Mouse (Mus musculus) liver, embryonic 14.5 days (tissue): ENCODE measurements around the gene Jup. TPM values are rescaled to one million over a fixed set of nuclear protein-coding genes. Genes with fewer than 3 reads are reported as not detected.

ENCODE experiments used
- ATAC-seq: fragments of 200-750 bp; cut with Nextera tagmentation; 2 replicates; pipeline ENCODE4 v1.8.0; 2017; ENCODE audit warnings: moderate number of reproducible peaks, mild to moderate bottlenecking, moderate library complexity; ENCODE audit not compliant: insufficient read depth
- DNase-seq, 3 experiments: peaks; one replicate each; pipeline ENCODE4 v3.0.0-alpha.2; 2012 to 2013; ENCODE audit warnings: low read depth in 3 of 3, low spot score in 3 of 3
- H3K27ac ChIP-seq: fragments of 300-500 bp; sonication (generic); 2 replicates; pipeline ENCODE4 v1.5.1; 2014; ENCODE audit warnings: moderate library complexity, mild to moderate bottlenecking, control low read depth, inconsistent platforms
- H3K27me3 ChIP-seq: fragments of 300-500 bp; sonication (generic); 2 replicates; pipeline ENCODE4 v1.6.1; 2014; ENCODE audit warnings: mild to moderate bottlenecking, low read length, moderate library complexity; ENCODE audit not compliant: control insufficient read depth, insufficient read depth
- H3K36me3 ChIP-seq: fragments of 300-500 bp; sonication (generic); replicated peaks from 2 replicates; pipeline ENCODE4 v1.6.1; 2014; ENCODE audit warnings: low read depth; ENCODE audit not compliant: control insufficient read depth, insufficient read depth
- H3K4me1 ChIP-seq, 2 experiments: fragments of 200-500 bp in 1 of 2; fragments of 300-500 bp in 1 of 2; sonication (generic) in 1 of 2; replicated peaks; 2 replicates each; pipeline ENCODE4 v1.6.1; 2012 to 2014; ENCODE audit warnings: antibody characterized with exemption in 1 of 2, inconsistent platforms in 1 of 2, low read length in 1 of 2; ENCODE audit not compliant: control insufficient read depth in 2 of 2, insufficient read depth in 2 of 2
- H3K4me2 ChIP-seq: fragments of 300-500 bp; sonication (generic); 2 replicates; pipeline ENCODE4 v1.6.1; 2014; ENCODE audit warnings: low read depth, mild to moderate bottlenecking, control low read depth, moderate library complexity
- H3K4me3 ChIP-seq, 2 experiments: fragments of 200-500 bp in 1 of 2; fragments of 300-500 bp in 1 of 2; sonication (generic) in 1 of 2; 2 replicates each; pipeline ENCODE4 v1.5.1; 2012 to 2014; ENCODE audit warnings: low read depth in 2 of 2, low read length in 2 of 2, mild to moderate bottlenecking in 2 of 2, control low read depth in 1 of 2, inconsistent platforms in 1 of 2, moderate library complexity in 1 of 2; ENCODE audit not compliant: insufficient read depth in 1 of 2
- H3K9ac ChIP-seq: fragments of 300-500 bp; sonication (generic); replicated peaks from 2 replicates; pipeline ENCODE4 v1.6.1; 2014; ENCODE audit warnings: mild to moderate bottlenecking, control low read depth, moderate library complexity
- H3K9me3 ChIP-seq: fragments of 300-500 bp; sonication (generic); 2 replicates; pipeline ENCODE4 v1.6.1; 2016; ENCODE audit warnings: low read length, mixed read lengths; ENCODE audit not compliant: control insufficient read depth
- CTCF ChIP-seq: IDR thresholded peaks from 2 replicates; pipeline ENCODE4 v1.5.1; 2016; ENCODE audit warnings: antibody characterized with exemption, low read depth, control low read depth
- EP300 ChIP-seq: IDR thresholded peaks from 2 replicates; pipeline ENCODE4 v1.6.1; 2016; ENCODE audit warnings: antibody characterized with exemption, low read depth
- WGBS: fragments of 180-500 bp; shearing (Covaris S2); extraction: QIAGEN DNeasy Blood & Tissue Kit; methylation state at CpG from one replicate; pipeline ENCODE4 v1.1.7; 2014; ENCODE audit not compliant: insufficient replicate concordance; 5-methylcytosine and 5-hydroxymethylcytosine counted together
- polyA plus RNA-seq, 2 experiments: library from polyadenylated mRNA; depleted of rRNA in 1 of 2; stranded (reverse) in 1 of 2; unstranded in 1 of 2; fragments of >200 nt; fragmentation: Nextera tagmentation in 1 of 2; extraction: Ambion mirVana in 1 of 2; gene quantifications; 2 replicates each; pipeline versions ENCODE4 v1.2.1 to v1.2.3; 2012 to 2014

Gene Jup
- polyA plus RNA-seq (2012; rRNA removed) (8.5 and 10.5 TPM in 2 replicates), polyA plus RNA-seq (2014; fragmentation: Nextera tagmentation; extraction: Ambion mirVana) (8.6 and 9.6 TPM in 2 replicates)

DNA sequence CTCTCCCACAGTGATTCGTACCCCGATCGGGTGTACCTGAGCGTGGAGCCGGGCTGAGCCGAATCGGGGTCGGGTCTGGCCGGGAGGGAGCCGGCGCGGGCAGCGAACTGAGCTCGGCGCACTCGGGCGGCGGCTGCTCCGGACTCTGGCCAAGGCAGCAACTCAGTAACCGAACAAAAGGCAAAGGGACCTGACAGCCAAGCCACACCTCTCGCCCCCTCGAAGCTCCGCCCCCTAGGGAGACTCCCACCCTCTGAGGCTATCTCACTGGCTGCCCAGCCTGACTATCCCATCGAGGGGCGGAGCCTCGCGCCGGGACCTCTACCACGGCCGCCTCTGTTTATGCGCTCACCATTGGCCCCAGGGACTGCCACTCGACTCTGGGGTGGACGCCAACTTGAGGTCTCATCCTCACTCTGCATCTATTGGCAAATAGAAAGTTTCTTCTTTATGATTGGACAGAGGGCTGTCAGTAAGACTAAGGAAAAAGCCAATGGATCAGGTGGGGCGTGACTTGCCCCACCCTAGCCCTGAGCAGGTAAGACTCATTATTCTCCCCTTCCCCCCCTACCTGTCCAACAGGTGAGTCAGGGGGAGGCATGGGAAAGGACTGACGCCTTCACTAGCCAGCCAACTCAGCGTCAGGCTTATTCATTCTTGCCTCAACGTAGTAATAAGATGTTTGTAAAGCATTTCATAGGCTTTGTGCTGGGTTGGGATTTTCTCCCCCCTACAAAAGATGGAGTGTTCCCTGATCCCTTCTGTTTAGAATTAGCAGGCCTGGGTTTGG, at the start of gene Jup:
Jup (minus strand) TSS at position 164 of the 790 bp plus-strand sequence.
- WGBS: 2% methylated on average over 37 of the region's 37 CpGs
- peaks cover 7 to 29% of the 10 kb centered on the region in 2 experiments for H3K4me1 ChIP-seq

DNA sequence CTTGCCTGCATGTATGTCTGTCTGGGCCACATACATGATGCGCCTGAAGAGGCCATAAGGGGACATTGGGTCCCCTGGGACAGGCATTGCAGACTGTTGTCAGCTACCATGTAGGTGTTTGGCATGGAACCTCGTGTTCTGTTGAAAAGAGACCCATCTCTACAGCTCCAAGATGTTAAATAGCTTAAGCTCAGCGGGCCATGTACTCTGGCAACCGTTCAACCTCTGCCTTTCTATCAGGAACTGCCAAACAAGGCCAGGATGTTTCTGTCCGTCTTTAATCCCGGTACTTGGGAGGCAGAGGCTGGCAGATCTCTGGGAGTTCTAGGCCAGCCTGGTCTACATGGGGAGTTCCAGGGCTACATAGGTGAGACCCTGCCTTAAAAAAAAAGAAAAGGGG, 45.1 kb upstream of the Jup start:
- no peak for TF ChIP-seq EP300
- no peak for TF ChIP-seq CTCF
- H3K4me3 ChIP-seq: no peak overlapping the region
- no peak overlapping the region for H3K9ac ChIP-seq
- ATAC-seq (no peak), DNase-seq (no peak)
- no peaks in the 10 kb centered on the region for H3K27me3 ChIP-seq
- WGBS: 73% methylated on average over 6 of the region's 6 CpGs
- H3K4me2 ChIP-seq: no peak overlapping the region
- no peak overlapping the region for H3K27ac ChIP-seq
- H3K36me3 ChIP-seq: no peaks in the 10 kb centered on the region
- no peaks in the 10 kb centered on the region for H3K9me3 ChIP-seq
- H3K4me1 ChIP-seq: peaks cover 0 to 7% of the 10 kb centered on the region in 2 experiments; a peak in 3 of 4 replicates

More for the DNA sequence above, at the start of gene Jup:
- Histone ChIP-seq H3K4me2 (peak within 1 kb of the TSS; percentile 64), H3K27ac (no peak within 1 kb of the TSS; the same call in 1 of the 2 replicates), H3K4me3 (peak within 1 kb of the TSS; percentile 60 to 68), H3K27me3 (peaks cover 17% of the 10 kb centered on the region), H3K36me3 (no peaks in the 10 kb centered on the region), H3K9ac (peak within 1 kb of the TSS; percentile 2; the same call in 1 of the 2 replicates), H3K9me3 (no peaks in the 10 kb centered on the region)
- peak; percentile 78 to 80 (median 78) for DNase-seq
- TF ChIP-seq EP300 (no peak), CTCF (no peak)
- peak; percentile 95 for ATAC-seq

GRCm38 (mm10) chr11:100441797-100442196, 44.2 kb upstream of the Jup start, which contains the start of the genes Nt5c3b and Klhl10:
TSS of gene Nt5c3b (minus strand) at chr11:100441808.
TSS of gene Klhl10 (plus strand) at chr11:100441917.
- Histone ChIP-seq H3K27me3 (no peaks in the 10 kb centered on the region), H3K4me3 (peak within 1 kb of the TSS; percentile 71 to 75), H3K36me3 (no peaks in the 10 kb centered on the region), H3K27ac (no peak within 1 kb of the TSS), H3K9me3 (no peaks in the 10 kb centered on the region), H3K4me2 (peak within 1 kb of the TSS; percentile 90), H3K9ac (peak within 1 kb of the TSS; percentile 74), H3K4me1 (peaks cover 0 to 7% of the 10 kb centered on the region in 2 experiments; a peak in 3 of 4 replicates)
- no peak for TF ChIP-seq EP300
- no peak for TF ChIP-seq CTCF
- 66% methylated on average over 8 of the region's 8 CpGs for WGBS
- ATAC-seq: no peak
- DNase-seq: no peak

GRCm38 (mm10) chr11:100440691-100441522, 43.3 kb upstream of the Jup start:
- WGBS: 2% methylated on average over 52 of the region's 52 CpGs
- H3K9me3 ChIP-seq: no peaks in the 10 kb centered on the region
- H3K27ac ChIP-seq: no peak overlapping the region
- H3K27me3 ChIP-seq: no peaks in the 10 kb centered on the region
- H3K9ac ChIP-seq: peak overlapping the region; percentile 74
- ATAC-seq (peak; percentile 92), DNase-seq (peak; percentile 42 to 53 (median 45))
- H3K4me1 ChIP-seq: peaks cover 0 to 7% of the 10 kb centered on the region in 2 experiments; a peak in 3 of 4 replicates
- no peaks in the 10 kb centered on the region for H3K36me3 ChIP-seq
- no peak for TF ChIP-seq CTCF
- TF ChIP-seq EP300: no peak
- H3K4me3 ChIP-seq: peak overlapping the region; percentile 71 to 75
- peak overlapping the region; percentile 90 for H3K4me2 ChIP-seq

GRCm38 (mm10) chr11:100437901-100438300, 40.3 kb upstream of the Jup start:
- H3K4me3 ChIP-seq: no peak overlapping the region
- no peaks in the 10 kb centered on the region for H3K36me3 ChIP-seq

More at GRCm38 (mm10) chr11:100437901-100438300, 40.3 kb upstream of the Jup start:
- no peak overlapping the region for H3K27ac ChIP-seq
- no peak for DNase-seq
- no peak overlapping the region for H3K9ac ChIP-seq
- H3K4me2 ChIP-seq: no peak overlapping the region
- TF ChIP-seq EP300: no peak
- no peak for TF ChIP-seq CTCF
- no peaks in the 10 kb centered on the region for H3K9me3 ChIP-seq
- ATAC-seq: no peak
- H3K27me3 ChIP-seq: no peaks in the 10 kb centered on the region
- WGBS: 67% methylated on average over 1 of the region's 1 CpGs
- H3K4me1 ChIP-seq: peaks cover 0 to 7% of the 10 kb centered on the region in 2 experiments; a peak in 3 of 4 replicates
